Mouse (Mus musculus): Measurements from ENCODE around the gene Ptpn21. TPM values are rescaled to one million over a fixed set of nuclear protein-coding genes. Genes with fewer than 3 reads are reported as not detected.

Ptpn21 gene
- polyA plus RNA-seq, 1 experiment from 2014 or later, result 6.4 TPM

DNA sequence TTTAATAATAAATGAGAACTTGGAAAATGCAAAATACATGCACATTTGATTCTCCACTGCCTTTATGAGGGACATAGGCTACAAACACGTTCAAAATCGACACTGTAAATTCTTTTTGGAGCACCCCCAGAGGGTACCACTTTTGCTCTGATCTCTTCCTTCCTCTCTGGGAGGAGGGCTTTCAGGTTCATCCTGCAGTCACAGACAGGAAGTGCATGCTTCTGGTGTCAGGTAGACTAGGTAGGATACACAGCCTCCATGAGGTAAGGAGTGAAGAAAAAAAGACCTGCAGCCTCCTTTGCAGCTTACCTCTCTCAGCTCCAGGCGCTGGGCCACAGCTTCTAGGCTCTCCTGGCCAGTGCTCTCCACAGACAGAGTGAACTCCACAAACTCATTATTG is 4.0 kb downstream of the Ptpn21 start:
- DNase-seq (ENCODE audit: low spot score) (no peak), ATAC-seq (ENCODE audit: low FRiP score) (no peak)
- 71% methylated on average over 3 of the region's 3 CpGs for WGBS
- Histone ChIP-seq H3K4me1 (replicated peaks; ENCODE audit: control insufficient read depth, insufficient read depth, low read length) (peaks cover 3% of the 10 kb centered on the region), H3K36me3 (ENCODE audit: control insufficient read depth, insufficient read depth, low read length) (no peaks in the 10 kb centered on the region), H3K4me3 (ENCODE audit: low read depth, low read length) (peak overlapping the region; percentile 66; the same call in 1 of the 2 replicates), H3K4me2 (replicated peaks; ENCODE audit: low read depth, low read length) (peak overlapping the region; percentile 74), H3K9me3 (ENCODE audit: control insufficient read depth, low read length) (no peaks in the 10 kb centered on the region), H3K27ac (ENCODE audit: low read depth, low read length) (no peak overlapping the region), H3K9ac (ENCODE audit: low read depth, low read length) (no peak overlapping the region), H3K27me3 (ENCODE audit: control insufficient read depth, insufficient read depth, low read length) (peaks cover 2% of the 10 kb centered on the region; the same call in 1 of the 2 replicates)

DNA sequence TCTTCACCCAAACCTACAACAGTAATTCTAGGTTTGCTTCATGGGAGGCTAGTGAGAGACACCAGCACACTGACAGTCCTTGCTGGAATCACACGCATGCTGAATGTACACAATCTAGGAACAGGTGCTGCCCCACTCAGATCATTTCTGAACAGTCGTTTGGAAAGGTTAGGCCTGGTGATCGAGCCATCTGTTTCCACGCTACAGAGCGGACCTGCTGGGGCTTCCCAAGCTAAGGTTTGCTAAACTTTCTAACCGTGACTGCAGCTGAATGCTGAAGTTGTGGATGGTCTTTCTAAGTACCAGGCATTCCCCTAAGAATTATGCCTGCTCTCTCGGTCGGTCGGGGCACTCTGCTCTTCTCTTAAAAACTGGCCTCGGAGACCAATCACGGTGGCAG is 6.5 kb downstream of the Ptpn21 start:
- 93% methylated on average over 11 of the region's 11 CpGs for WGBS
- H3K9ac ChIP-seq (ENCODE audit: low read depth, low read length), result no peak overlapping the region
- no peaks in the 10 kb centered on the region for H3K27me3 ChIP-seq (ENCODE audit: control insufficient read depth, insufficient read depth, low read length)
- peaks cover 3% of the 10 kb centered on the region for H3K4me1 ChIP-seq (replicated peaks; ENCODE audit: control insufficient read depth, insufficient read depth, low read length)
- H3K4me3 ChIP-seq (ENCODE audit: low read depth, low read length), result no peak overlapping the region
- DNase-seq (ENCODE audit: low spot score), result no peak
- no peak for ATAC-seq (ENCODE audit: low FRiP score)
- H3K4me2 ChIP-seq (replicated peaks; ENCODE audit: low read depth, low read length), result no peak overlapping the region
- no peak overlapping the region for H3K27ac ChIP-seq (ENCODE audit: low read depth, low read length)
- H3K36me3 ChIP-seq (ENCODE audit: control insufficient read depth, insufficient read depth, low read length), result no peaks in the 10 kb centered on the region
- no peaks in the 10 kb centered on the region for H3K9me3 ChIP-seq (ENCODE audit: control insufficient read depth, low read length)

DNA sequence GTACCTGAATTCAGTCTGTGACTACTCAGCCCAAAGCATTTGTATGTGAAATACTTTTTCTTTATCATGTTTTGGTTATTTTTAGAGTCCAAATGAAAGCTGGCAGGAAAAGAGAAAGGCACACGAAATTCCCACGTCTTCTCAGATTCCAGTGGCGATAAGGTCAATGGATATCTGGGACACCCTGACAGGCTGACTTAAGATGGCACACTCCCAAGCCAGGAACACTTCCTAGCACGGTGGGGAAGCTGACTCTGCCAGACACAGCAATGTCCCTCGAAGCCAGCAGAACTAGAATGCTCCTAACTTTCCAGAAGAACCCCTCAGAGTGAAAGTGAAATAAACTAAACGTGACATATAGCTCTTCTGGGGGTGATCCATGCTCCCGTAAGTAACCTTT is 10.0 kb downstream of the Ptpn21 start:
- no peaks in the 10 kb centered on the region for H3K4me1 ChIP-seq (replicated peaks; ENCODE audit: control insufficient read depth, insufficient read depth, low read length)
- H3K9ac ChIP-seq (ENCODE audit: low read depth, low read length), result no peak overlapping the region
- no peak overlapping the region for H3K4me2 ChIP-seq (replicated peaks; ENCODE audit: low read depth, low read length)
- no peak overlapping the region for H3K4me3 ChIP-seq (ENCODE audit: low read depth, low read length)
- H3K27me3 ChIP-seq (ENCODE audit: control insufficient read depth, insufficient read depth, low read length), result no peaks in the 10 kb centered on the region
- H3K36me3 ChIP-seq (ENCODE audit: control insufficient read depth, insufficient read depth, low read length), result no peaks in the 10 kb centered on the region
- ATAC-seq (ENCODE audit: low FRiP score) (no peak), DNase-seq (ENCODE audit: low spot score) (no peak)
- WGBS, result 85% methylated on average over 7 of the region's 7 CpGs
- H3K27ac ChIP-seq (ENCODE audit: low read depth, low read length), result no peak overlapping the region
- no peaks in the 10 kb centered on the region for H3K9me3 ChIP-seq (ENCODE audit: control insufficient read depth, low read length)

DNA sequence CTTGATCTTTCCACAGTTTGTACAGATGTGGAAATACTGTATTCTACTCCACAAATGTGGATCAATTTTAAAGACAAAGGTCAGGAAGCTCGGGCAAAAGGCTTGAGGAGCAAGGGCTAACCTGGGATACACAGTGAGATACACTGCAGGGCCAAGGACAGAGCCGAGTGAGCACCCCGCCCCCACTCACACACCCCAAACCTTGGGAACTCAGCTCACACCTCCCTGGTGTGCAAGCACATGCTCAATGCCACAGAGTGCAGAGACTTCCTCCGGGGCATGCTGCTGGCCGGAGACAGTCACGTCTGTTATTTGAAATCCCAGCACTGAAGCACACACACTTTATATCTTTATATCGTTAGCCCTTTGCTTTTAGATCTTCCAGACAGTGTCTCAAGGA is 11.1 kb downstream of the Ptpn21 start:
- ATAC-seq (ENCODE audit: low FRiP score) (no peak), DNase-seq (ENCODE audit: low spot score) (no peak)
- 80% methylated on average over 7 of the region's 7 CpGs for WGBS
- Histone ChIP-seq H3K4me2 (replicated peaks; ENCODE audit: low read depth, low read length) (no peak overlapping the region), H3K4me3 (ENCODE audit: low read depth, low read length) (no peak overlapping the region), H3K4me1 (replicated peaks; ENCODE audit: control insufficient read depth, insufficient read depth, low read length) (no peaks in the 10 kb centered on the region), H3K9ac (ENCODE audit: low read depth, low read length) (no peak overlapping the region), H3K27me3 (ENCODE audit: control insufficient read depth, insufficient read depth, low read length) (no peaks in the 10 kb centered on the region), H3K27ac (ENCODE audit: low read depth, low read length) (no peak overlapping the region), H3K36me3 (ENCODE audit: control insufficient read depth, insufficient read depth, low read length) (no peaks in the 10 kb centered on the region), H3K9me3 (ENCODE audit: control insufficient read depth, low read length) (no peaks in the 10 kb centered on the region)

DNA sequence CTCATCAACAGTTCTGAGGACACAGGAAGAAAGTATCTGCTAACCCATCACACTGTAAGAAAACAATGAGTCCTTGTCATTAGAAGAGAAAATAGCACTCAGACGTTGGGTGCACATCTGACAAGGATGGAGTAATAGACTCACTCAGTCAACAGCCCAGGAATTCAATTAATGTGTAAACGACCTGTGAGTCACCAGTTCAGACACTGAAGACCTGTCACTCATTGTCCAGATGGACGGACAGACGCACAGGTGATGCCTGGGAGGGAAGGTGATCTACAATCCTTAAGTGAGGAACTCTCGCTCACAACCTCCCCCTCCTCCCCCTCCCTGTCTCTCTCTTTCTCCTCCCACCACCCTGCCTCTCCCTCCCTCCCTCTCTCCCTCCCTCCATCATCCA is 12.2 kb downstream of the Ptpn21 start:
- 74% methylated on average over 5 of the region's 5 CpGs for WGBS
- Histone ChIP-seq H3K9ac (ENCODE audit: low read depth, low read length) (no peak overlapping the region), H3K9me3 (ENCODE audit: control insufficient read depth, low read length) (no peaks in the 10 kb centered on the region), H3K4me2 (replicated peaks; ENCODE audit: low read depth, low read length) (no peak overlapping the region), H3K4me1 (replicated peaks; ENCODE audit: control insufficient read depth, insufficient read depth, low read length) (no peaks in the 10 kb centered on the region), H3K4me3 (ENCODE audit: low read depth, low read length) (no peak overlapping the region), H3K27ac (ENCODE audit: low read depth, low read length) (no peak overlapping the region), H3K27me3 (ENCODE audit: control insufficient read depth, insufficient read depth, low read length) (no peaks in the 10 kb centered on the region), H3K36me3 (ENCODE audit: control insufficient read depth, insufficient read depth, low read length) (no peaks in the 10 kb centered on the region)
- ATAC-seq (ENCODE audit: low FRiP score) (no peak), DNase-seq (ENCODE audit: low spot score) (no peak)

DNA sequence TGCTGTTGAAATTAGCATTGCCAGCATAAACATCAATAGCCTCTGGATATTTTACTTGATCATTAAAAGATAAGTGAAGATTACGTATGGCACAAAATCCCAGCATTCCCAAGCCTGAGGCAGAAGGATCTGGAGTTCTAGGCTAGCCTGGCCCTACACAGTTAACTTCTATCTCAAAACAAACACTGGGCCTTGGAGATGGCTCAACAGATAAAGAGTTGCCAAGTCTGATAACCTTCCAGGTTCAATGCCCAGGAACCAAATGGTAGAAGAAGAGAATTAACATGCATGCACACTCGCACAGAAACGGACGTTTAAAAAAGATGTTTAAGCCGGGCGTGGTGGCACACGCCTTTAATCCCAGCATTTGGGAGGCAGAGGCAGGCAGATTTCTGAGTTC is 13.0 kb downstream of the Ptpn21 start:
- H3K9me3 ChIP-seq (ENCODE audit: control insufficient read depth, low read length), result no peaks in the 10 kb centered on the region
- no peak overlapping the region for H3K4me3 ChIP-seq (ENCODE audit: low read depth, low read length)
- H3K27me3 ChIP-seq (ENCODE audit: control insufficient read depth, insufficient read depth, low read length), result no peaks in the 10 kb centered on the region
- ATAC-seq (ENCODE audit: low FRiP score) (no peak), DNase-seq (ENCODE audit: low spot score) (no peak)
- H3K4me2 ChIP-seq (replicated peaks; ENCODE audit: low read depth, low read length), result no peak overlapping the region
- no peaks in the 10 kb centered on the region for H3K36me3 ChIP-seq (ENCODE audit: control insufficient read depth, insufficient read depth, low read length)
- 95% methylated on average over 7 of the region's 7 CpGs for WGBS
- H3K4me1 ChIP-seq (replicated peaks; ENCODE audit: control insufficient read depth, insufficient read depth, low read length), result no peaks in the 10 kb centered on the region
- no peak overlapping the region for H3K27ac ChIP-seq (ENCODE audit: low read depth, low read length)
- H3K9ac ChIP-seq (ENCODE audit: low read depth, low read length), result no peak overlapping the region

DNA sequence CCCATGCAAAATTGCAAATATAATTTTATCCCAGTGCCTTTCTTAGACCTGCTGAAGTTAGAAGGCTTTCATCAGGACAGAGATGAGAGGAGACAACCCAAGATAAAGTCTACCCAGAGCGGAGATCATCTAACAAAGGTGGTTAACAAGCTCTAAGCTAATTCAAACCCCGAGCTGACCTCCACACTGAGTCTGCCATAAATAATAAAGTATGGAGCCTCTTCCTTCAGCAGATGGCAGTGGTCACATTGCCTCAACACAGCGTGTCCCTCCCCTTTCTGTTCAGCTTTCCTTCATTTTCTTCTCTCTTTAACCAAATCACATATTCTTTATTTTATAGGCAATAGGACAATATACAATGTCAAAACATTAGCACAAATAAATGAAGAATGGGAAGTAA is 16.2 kb downstream of the Ptpn21 start:
- Histone ChIP-seq H3K4me3 (ENCODE audit: low read depth, low read length) (no peak overlapping the region), H3K4me2 (replicated peaks; ENCODE audit: low read depth, low read length) (no peak overlapping the region), H3K36me3 (ENCODE audit: control insufficient read depth, insufficient read depth, low read length) (no peaks in the 10 kb centered on the region), H3K4me1 (replicated peaks; ENCODE audit: control insufficient read depth, insufficient read depth, low read length) (no peaks in the 10 kb centered on the region), H3K9ac (ENCODE audit: low read depth, low read length) (no peak overlapping the region), H3K27me3 (ENCODE audit: control insufficient read depth, insufficient read depth, low read length) (no peaks in the 10 kb centered on the region), H3K9me3 (ENCODE audit: control insufficient read depth, low read length) (no peaks in the 10 kb centered on the region), H3K27ac (ENCODE audit: low read depth, low read length) (no peak overlapping the region)
- no peak for ATAC-seq (ENCODE audit: low FRiP score)
- 76% methylated on average over 3 of the region's 3 CpGs for WGBS
- DNase-seq (ENCODE audit: low spot score), result no peak

DNA sequence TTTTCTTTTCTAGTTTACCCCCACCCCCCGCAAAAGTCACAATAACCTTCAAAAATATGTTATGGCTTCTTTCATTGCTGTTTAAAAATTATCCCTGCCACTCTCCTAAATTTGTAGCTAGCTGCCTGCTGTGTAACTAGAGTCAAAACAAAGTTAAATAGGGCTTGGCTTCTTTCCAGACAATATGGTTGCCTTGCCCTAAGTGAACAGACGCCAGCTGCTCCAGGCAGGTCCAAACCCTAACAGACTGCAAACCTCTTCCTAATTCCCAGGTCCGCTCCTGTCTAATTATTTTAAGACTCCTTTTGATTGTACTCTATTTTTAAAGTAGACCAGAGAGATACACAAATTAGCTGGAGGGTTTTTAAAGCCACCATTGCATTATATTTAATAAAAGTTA is 16.6 kb downstream of the Ptpn21 start:
- no peak overlapping the region for H3K27ac ChIP-seq (ENCODE audit: low read depth, low read length)
- no peaks in the 10 kb centered on the region for H3K4me1 ChIP-seq (replicated peaks; ENCODE audit: control insufficient read depth, insufficient read depth, low read length)
- H3K27me3 ChIP-seq (ENCODE audit: control insufficient read depth, insufficient read depth, low read length), result no peaks in the 10 kb centered on the region
- 77% methylated on average over 3 of the region's 3 CpGs for WGBS
- H3K9ac ChIP-seq (ENCODE audit: low read depth, low read length), result no peak overlapping the region
- H3K4me2 ChIP-seq (replicated peaks; ENCODE audit: low read depth, low read length), result no peak overlapping the region
- no peak for ATAC-seq (ENCODE audit: low FRiP score)
- no peak for DNase-seq (ENCODE audit: low spot score)
- no peaks in the 10 kb centered on the region for H3K9me3 ChIP-seq (ENCODE audit: control insufficient read depth, low read length)
- H3K36me3 ChIP-seq (ENCODE audit: control insufficient read depth, insufficient read depth, low read length), result no peaks in the 10 kb centered on the region
- H3K4me3 ChIP-seq (ENCODE audit: low read depth, low read length), result no peak overlapping the region

DNA sequence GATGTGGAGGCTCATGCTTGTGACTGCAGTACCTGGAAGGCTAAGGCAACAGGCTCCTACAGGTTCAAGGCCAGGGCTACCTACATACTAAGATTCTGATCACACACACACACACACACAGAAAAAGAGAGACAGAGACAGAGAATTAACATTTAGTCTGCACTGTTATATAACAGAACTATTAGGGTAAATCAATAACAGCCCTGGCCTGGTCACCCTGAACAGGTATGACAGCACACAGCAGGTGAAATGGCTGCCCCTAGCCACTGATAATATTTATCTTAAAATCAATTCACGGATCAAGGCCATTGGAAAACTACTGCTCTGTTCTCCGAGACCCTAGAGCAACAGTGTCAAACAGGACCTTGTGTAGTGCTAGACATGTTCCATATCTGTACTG is 21.1 kb downstream of the Ptpn21 start:
- Histone ChIP-seq H3K36me3 (ENCODE audit: control insufficient read depth, insufficient read depth, low read length) (no peaks in the 10 kb centered on the region), H3K27me3 (ENCODE audit: control insufficient read depth, insufficient read depth, low read length) (no peaks in the 10 kb centered on the region), H3K9ac (ENCODE audit: low read depth, low read length) (no peak overlapping the region), H3K4me1 (replicated peaks; ENCODE audit: control insufficient read depth, insufficient read depth, low read length) (no peaks in the 10 kb centered on the region), H3K27ac (ENCODE audit: low read depth, low read length) (no peak overlapping the region), H3K4me2 (replicated peaks; ENCODE audit: low read depth, low read length) (no peak overlapping the region), H3K4me3 (ENCODE audit: low read depth, low read length) (no peak overlapping the region), H3K9me3 (ENCODE audit: control insufficient read depth, low read length) (no peaks in the 10 kb centered on the region)
- ATAC-seq (ENCODE audit: low FRiP score) (no peak), DNase-seq (ENCODE audit: low spot score) (no peak)
- WGBS, result 92% methylated on average over 2 of the region's 2 CpGs

All from hindbrain, embryonic 11.5 days (tissue).